ENCODE assay signal across 17 mouse cellular contexts in the genomic region with DNA sequence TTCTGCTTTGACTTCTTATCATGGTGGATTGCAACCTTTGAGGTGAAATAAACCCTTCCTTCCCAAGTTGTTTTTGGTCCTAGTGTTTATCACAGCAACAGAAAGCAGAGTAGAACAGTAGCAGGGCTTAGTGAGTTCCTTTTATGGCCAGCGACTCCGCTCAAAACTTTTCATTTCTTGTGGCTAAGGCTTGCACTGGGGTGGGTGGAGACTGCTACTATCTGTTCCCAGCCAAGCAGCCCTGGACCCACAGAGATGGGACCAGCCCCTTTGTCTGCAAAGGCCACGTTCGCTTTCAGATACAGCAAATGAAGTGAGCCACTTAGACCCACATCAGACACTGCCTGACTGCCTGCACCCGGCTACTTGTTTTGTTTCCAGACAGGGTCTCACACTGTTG.
A peak's percentile ranks its signal among the peaks of the same experiment; 100 is the strongest.
DNase-seq lines count a peak whose midpoint lies in the region; ATAC-seq and TF ChIP-seq lines count a peak whose summit lies in the region.
"Had no signal": no experiment of that assay in that cellular context is flagged by ENCODE, and none has a peak within 500 bp of the region (broad histone marks: within the 10 kb centered on the region; RNA-seq: fewer than 3 reads in every experiment).

No protein-coding gene starts in this region.

- peak overlapping the region; percentile 49 for H3K4me2 ChIP-seq in liver, embryonic 15.5 days
- no peak overlapping the region for H3K4me2 ChIP-seq in forebrain, postnatal 0 days (ENCODE audit: low read depth)
- H3K4me2 ChIP-seq: heart, embryonic 15.5 days had no signal

- no peak for TF ChIP-seq CTCF in forebrain, postnatal 0 days (IDR thresholded peaks at IDR 0.05; ENCODE audit: low read depth)

- H3K36me3 ChIP-seq in erythroblast, embryonic 14.5 days (ENCODE audit: control insufficient read depth) = no peaks in the 10 kb centered on the region
- H3K36me3 ChIP-seq in liver, embryonic 15.5 days (replicated peaks) = no peaks in the 10 kb centered on the region
- no peaks in the 10 kb centered on the region for H3K36me3 ChIP-seq in forebrain, postnatal 0 days (ENCODE audit: insufficient read depth)
- H3K36me3 ChIP-seq: heart, embryonic 15.5 days; midbrain, embryonic 10.5 days had no signal

- H3K9ac ChIP-seq in liver, embryonic 15.5 days = peak overlapping the region; percentile 21; the same call in 1 of the 2 replicates
- H3K9ac ChIP-seq in forebrain, postnatal 0 days = no peak overlapping the region
- H3K9ac ChIP-seq: heart, embryonic 15.5 days had no signal

- H3K4me3 ChIP-seq in erythroblast, embryonic 14.5 days (replicated peaks) = peak overlapping the region; percentile 3
- H3K4me3 ChIP-seq in liver, embryonic 15.5 days (replicated peaks) = no peak overlapping the region
- no peak overlapping the region for H3K4me3 ChIP-seq in forebrain, postnatal 0 days (ENCODE audit: low read depth, low read length)
- H3K4me3 ChIP-seq: heart, embryonic 15.5 days; midbrain, embryonic 10.5 days had no signal

- H3K27me3 ChIP-seq in erythroblast, embryonic 14.5 days (ENCODE audit: control insufficient read depth) = no peaks in the 10 kb centered on the region
- H3K27me3 ChIP-seq in liver, embryonic 15.5 days = no peaks in the 10 kb centered on the region
- H3K27me3 ChIP-seq in forebrain, postnatal 0 days (ENCODE audit: insufficient read depth, low read length) = no peaks in the 10 kb centered on the region
- H3K27me3 ChIP-seq: heart, embryonic 15.5 days had no signal

- H3K27ac ChIP-seq in liver, embryonic 15.5 days (replicated peaks) = peak overlapping the region; percentile 69
- H3K27ac ChIP-seq in forebrain, postnatal 0 days (ENCODE audit: low read depth, low read length) = no peak overlapping the region
- H3K27ac ChIP-seq: heart, embryonic 15.5 days; midbrain, embryonic 10.5 days had no signal

- 23% methylated on average over 5 of the region's 5 CpGs for WGBS in liver, embryonic 15.5 days (ENCODE audit: insufficient replicate concordance)
- WGBS in forebrain, postnatal 0 days = 83% methylated on average over 5 of the region's 5 CpGs

- peak; percentile 87 for ATAC-seq in liver, embryonic 15.5 days (ENCODE audit: insufficient read depth)
- no peak for ATAC-seq in forebrain, postnatal 0 days
- ATAC-seq: forebrain, embryonic 16.5 days; inflammation-experienced regulatory T-cells, adult 6 months had no signal

- DNase-seq in spleen, postnatal 36 days (ENCODE audit: low spot score in 2 of 2) = peak; percentile 22 to 30
- no peak for DNase-seq in spleen, adult 18-20 months
- DNase-seq in embryo, embryonic 10 days (ENCODE audit: low spot score) = no peak
- DNase-seq in forebrain, postnatal 0 days = no peak
- no peak for DNase-seq in embryo, embryonic 9.5 days (ENCODE audit: extremely low spot score)
- DNase-seq: cerebellum, postnatal 10 days; gastrocnemius, postnatal 25 days; kidney, adult 8-10 months; kidney, postnatal 36 days; right cerebral cortex, postnatal 14 days; thymus, adult 2 months had no signal

- no peaks in the 10 kb centered on the region for H3K9me3 ChIP-seq in erythroblast, embryonic 14.5 days (ENCODE audit: control insufficient read depth, low read length)
- no peaks in the 10 kb centered on the region for H3K9me3 ChIP-seq in liver, embryonic 15.5 days (replicated peaks)
- H3K9me3 ChIP-seq in forebrain, postnatal 0 days (ENCODE audit: low read length) = no peaks in the 10 kb centered on the region
- H3K9me3 ChIP-seq: heart, embryonic 15.5 days; midbrain, embryonic 10.5 days had no signal

- peaks cover 35% of the 10 kb centered on the region for H3K4me1 ChIP-seq in erythroblast, embryonic 14.5 days (ENCODE audit: control insufficient read depth)
- H3K4me1 ChIP-seq in liver, embryonic 15.5 days (replicated peaks) = peaks cover 49% of the 10 kb centered on the region
- no peaks in the 10 kb centered on the region; the same call in 1 of the 2 replicates for H3K4me1 ChIP-seq in forebrain, postnatal 0 days (ENCODE audit: insufficient read depth)

Comparison
In these comparisons a context has a peak if more than half of its experiments do, and no peak if none do; other contexts are left out.
1. DNase-seq: peak in spleen, postnatal 36 days (2 of 2); none in spleen, adult 18-20 months (0 of 2), embryo, embryonic 10 days (single experiment), forebrain, postnatal 0 days (single experiment) and embryo, embryonic 9.5 days (single experiment).